In genomic region chr13:44312237-44312636, GRCm38 (mm10) we compare ENCODE assay signal across 16 mouse cellular contexts.
"Had no signal": no experiment of that assay in that cellular context is flagged by ENCODE, and none has a peak within 500 bp of the region (broad histone marks: within the 10 kb centered on the region; RNA-seq: fewer than 3 reads in every experiment).

No protein-coding gene starts in this region.

- H3K4me1 ChIP-seq: lung, embryonic 15.5 days; stomach, embryonic 15.5 days had no signal

- DNase-seq: liver, postnatal 0 days; lung, adult 2 months; lung, postnatal 14 days; lung, postnatal 36 days; midbrain, embryonic 14.5 days; right cerebral cortex, postnatal 14 days; thymus, adult 2 months; thymus, postnatal 25 days; thymus, postnatal 4 days had no signal

- H3K9ac ChIP-seq: liver, postnatal 0 days; lung, embryonic 15.5 days; midbrain, embryonic 12.5 days; neural tube, embryonic 12.5 days; stomach, embryonic 15.5 days had no signal

- H3K4me3 ChIP-seq: lung, embryonic 15.5 days; megakaryocyte, embryonic 14.5 days; midbrain, embryonic 12.5 days; neural tube, embryonic 12.5 days; stomach, embryonic 15.5 days had no signal

- H3K36me3 ChIP-seq: lung, embryonic 15.5 days; midbrain, embryonic 12.5 days; neural tube, embryonic 12.5 days; stomach, embryonic 15.5 days had no signal

- H3K27me3 ChIP-seq: lung, embryonic 15.5 days; megakaryocyte, embryonic 14.5 days; neural tube, embryonic 12.5 days; stomach, embryonic 15.5 days had no signal

- H3K27ac ChIP-seq: lung, embryonic 15.5 days; macrophage; midbrain, embryonic 12.5 days; neural tube, embryonic 12.5 days; stomach, embryonic 15.5 days; stomach, postnatal 0 days had no signal
